Mouse (Mus musculus) E14TG2a.4 (cell line): ENCODE data around the gene Clmp.

ENCODE experiments used
- CTCF ChIP-seq: conservative IDR thresholded peaks from 2 replicates; pipeline ENCODE4 v1.5.1; 2014; ENCODE audit warnings: low read length
- NANOG ChIP-seq: IDR thresholded peaks from 2 replicates; pipeline ENCODE4 v1.6.1; 2014; ENCODE audit warnings: borderline replicate concordance, low read length, mixed read lengths
- POU5F1 ChIP-seq: IDR thresholded peaks from 2 replicates; pipeline ENCODE4 v1.6.1; 2014; ENCODE audit warnings: low read length, borderline replicate concordance

DNA sequence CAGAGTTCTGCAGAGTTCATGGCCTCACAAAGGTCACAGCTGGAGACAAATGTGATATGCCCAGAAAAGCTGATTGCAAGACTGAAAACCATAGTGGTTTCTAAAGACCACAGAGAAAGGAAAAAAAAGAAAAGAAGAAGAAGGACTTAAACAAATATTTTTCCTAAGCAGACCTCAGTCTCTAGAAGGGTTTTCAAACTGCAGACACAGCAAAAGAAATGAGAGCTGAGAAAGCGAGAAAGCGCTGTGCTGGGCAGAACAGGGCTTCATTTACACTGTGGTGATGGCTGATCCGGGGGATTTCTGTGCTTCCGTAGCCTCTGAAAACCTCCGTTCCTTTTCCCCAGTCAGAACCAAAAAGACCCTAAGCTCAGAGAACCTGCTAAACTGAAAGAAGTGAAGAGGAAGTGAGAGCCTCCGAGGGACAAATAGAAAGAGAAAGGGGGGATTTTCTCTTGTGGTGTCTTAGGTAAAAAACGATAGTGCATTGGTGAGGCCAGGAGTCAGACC, 57.8 kb downstream of the Clmp start:
- TF ChIP-seq CTCF = no peak
- no peak for TF ChIP-seq NANOG
- TF ChIP-seq POU5F1 = no peak
